Mouse (Mus musculus) ES-E14 (cell line): ENCODE measurements around the gene Axin2.

Source experiments
- HCFC1 ChIP-seq: IDR thresholded peaks from 2 replicates; pipeline ENCODE4 v1.6.1; 2012; ENCODE audit warnings: low read length, inconsistent platforms, borderline replicate concordance; ENCODE audit not compliant: insufficient read depth
- ZC3H11A ChIP-seq: IDR thresholded peaks from 2 replicates; pipeline ENCODE4 v1.6.1; 2012; ENCODE audit warnings: low read depth, mild to moderate bottlenecking, inconsistent platforms, low read length, borderline replicate concordance
- ZNF384 ChIP-seq: IDR thresholded peaks from 2 replicates; pipeline ENCODE4 v1.6.1; 2012; ENCODE audit warnings: low read depth, low read length, inconsistent platforms

DNA sequence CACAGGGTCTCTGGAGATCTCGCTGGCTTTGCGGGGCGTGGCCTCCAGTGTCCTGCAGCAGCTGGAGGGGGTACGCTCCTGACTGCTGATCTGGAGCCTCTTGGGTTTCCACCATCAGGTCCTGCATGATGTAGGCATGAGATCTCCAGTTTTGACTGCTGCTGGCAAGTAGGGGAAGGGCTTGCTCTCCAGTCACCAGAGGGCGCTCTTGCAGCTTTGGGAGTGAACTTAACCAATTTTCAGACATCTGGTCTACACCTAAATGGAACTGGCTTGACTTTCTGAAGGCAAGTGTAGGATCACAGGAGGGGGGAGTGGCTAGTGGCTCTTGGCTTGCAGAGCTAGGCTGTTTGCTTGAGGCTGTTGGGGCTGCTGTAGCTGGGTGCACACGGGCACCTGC is 5.1 kb downstream of the Axin2 start:
- 0 out of 2 replicates have a peak, but pooled peaks have one; percentile 32 for TF ChIP-seq ZC3H11A
- no peak for TF ChIP-seq HCFC1
- no peak for TF ChIP-seq ZNF384
